Mouse (Mus musculus): ENCODE measurements at regions not wholly inside any gene's neighbourhood (a gene's known extent, or its start where the extent isn't known, plus 50 kb on each side); places are given as distances from the start of the nearest gene placed in this dataset.
"Not testable (repeated sequence)": the region's sequence is repeated elsewhere in the genome, so short reads cannot be mapped to it uniquely, and the experiment has no call there.

DNA sequence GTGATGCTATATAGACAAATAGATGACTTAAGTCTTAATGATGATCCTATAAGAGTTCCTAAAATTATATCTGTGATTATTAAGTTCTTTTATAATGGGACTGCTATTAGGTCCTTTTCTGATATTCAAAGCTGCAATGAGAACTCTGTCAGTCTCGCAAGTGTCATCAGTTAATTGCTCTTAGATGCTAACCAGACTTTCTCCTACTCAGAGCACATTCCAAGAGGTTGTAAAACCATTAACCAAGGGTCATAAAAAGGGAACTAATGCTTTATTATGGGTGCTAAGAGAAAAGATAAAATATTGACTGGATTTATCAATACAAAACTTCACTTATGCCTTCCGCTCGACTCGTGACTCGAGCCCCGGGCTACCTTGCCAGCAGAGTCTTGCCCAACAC lies 66.3 kb upstream of the Cwc22 start:
- TF ChIP-seq POLR2A (IDR thresholded peaks at IDR 0.05; ENCODE audit: borderline replicate concordance, insufficient read depth, low read length); CTCF (IDR thresholded peaks at IDR 0.05; ENCODE audit: borderline replicate concordance, insufficient read depth, low read depth, low read length): not testable (repeated sequence)
